Mouse (Mus musculus): Measurements from ENCODE around the gene Svs2. TPM values are rescaled to one million over a fixed set of nuclear protein-coding genes. Genes with fewer than 3 reads are reported as not detected.
A peak's percentile ranks its signal among the peaks of the same experiment; 100 is the strongest.

The Svs2 gene
- polyA plus RNA-seq, 1 experiment = not detected

GRCm38 (mm10) chr2:164188722-164189121 is 49.5 kb downstream of the Svs2 start:
- Histone ChIP-seq H3K4me1 (ENCODE audit: control insufficient read depth, insufficient read depth, low read length) (no peaks in the 10 kb centered on the region), H3K27ac (ENCODE audit: control insufficient read depth, insufficient read depth, low read depth, low read length, poor library complexity) (no peak overlapping the region), H3K4me3 (replicated peaks; ENCODE audit: control insufficient read depth, low read depth, low read length) (no peak overlapping the region)
- 22% methylated on average over 5 of the region's 5 CpGs for WGBS
- peak; percentile 64 for TF ChIP-seq CTCF (IDR thresholded peaks at IDR 0.05; ENCODE audit: control insufficient read depth, insufficient read depth, low read length)
- TF ChIP-seq POLR2A (IDR thresholded peaks at IDR 0.05; ENCODE audit: borderline replicate concordance, control insufficient read depth, low read depth, low read length) = no peak

Other genes with a start within 250 kb of the Svs2 start
- 38.3 and 61.2 TPM in 2 replicates for gene Ywhab, start 243.5 kb downstream of the Svs2 start, polyA plus RNA-seq (2011; ENCODE audit: insufficient read depth, insufficient read length, low replicate concordance, missing spikeins)
- gene Pabpc1l, start 213.0 kb downstream of the Svs2 start, polyA plus RNA-seq (2011; ENCODE audit: insufficient read depth, insufficient read length, low replicate concordance, missing spikeins) = 8.6 and 10.8 TPM in 2 replicates
- 27.5 and 28.7 TPM in 2 replicates for gene Stk4, start 168.1 kb downstream of the Svs2 start, polyA plus RNA-seq (2011; ENCODE audit: insufficient read depth, insufficient read length, low replicate concordance, missing spikeins)
- 34.6 and 50.9 TPM in 2 replicates for gene Tomm34, start 167.3 kb downstream of the Svs2 start, polyA plus RNA-seq (2011; ENCODE audit: insufficient read depth, insufficient read length, low replicate concordance, missing spikeins)
- not detected in 2 replicates for gene Kcns1, start 67.4 kb downstream of the Svs2 start, polyA plus RNA-seq (2011; ENCODE audit: insufficient read depth, insufficient read length, low replicate concordance, missing spikeins)
- not detected in 2 replicates for gene Wfdc5, start 55.7 kb downstream of the Svs2 start, polyA plus RNA-seq (2011; ENCODE audit: insufficient read depth, insufficient read length, low replicate concordance, missing spikeins)
- not detected in 2 replicates for gene Wfdc12, start 47.9 kb downstream of the Svs2 start, polyA plus RNA-seq (2011; ENCODE audit: insufficient read depth, insufficient read length, low replicate concordance, missing spikeins)
- not detected in 2 replicates for gene Wfdc15a, start 38.3 kb downstream of the Svs2 start, polyA plus RNA-seq (2011; ENCODE audit: insufficient read depth, insufficient read length, low replicate concordance, missing spikeins)
- 3.2 TPM in 1 of 2 replicates, not detected in the other for gene Wfdc15b, start 16.8 kb downstream of the Svs2 start, polyA plus RNA-seq (2011; ENCODE audit: insufficient read depth, insufficient read length, low replicate concordance, missing spikeins)
- gene Svs3b, start 18.2 kb upstream of the Svs2 start, polyA plus RNA-seq (2011; ENCODE audit: insufficient read depth, insufficient read length, low replicate concordance, missing spikeins) = not detected in 2 replicates
- gene Svs4, start 40.0 kb upstream of the Svs2 start, polyA plus RNA-seq (2011; ENCODE audit: insufficient read depth, insufficient read length, low replicate concordance, missing spikeins) = not detected in 2 replicates
- not detected in 2 replicates for gene Svs3a, start 50.8 kb upstream of the Svs2 start, polyA plus RNA-seq (2011; ENCODE audit: insufficient read depth, insufficient read length, low replicate concordance, missing spikeins)
- not detected in 2 replicates for gene Svs6, start 78.3 kb upstream of the Svs2 start, polyA plus RNA-seq (2011; ENCODE audit: insufficient read depth, insufficient read length, low replicate concordance, missing spikeins)
- gene Svs5, start 94.3 kb upstream of the Svs2 start, polyA plus RNA-seq (2011; ENCODE audit: insufficient read depth, insufficient read length, low replicate concordance, missing spikeins) = not detected in 2 replicates
- 48.8 and 108 TPM in 2 replicates for gene Slpi, start 150.6 kb upstream of the Svs2 start, polyA plus RNA-seq (2011; ENCODE audit: insufficient read depth, insufficient read length, low replicate concordance, missing spikeins)
- not detected in 2 replicates for gene Rbpjl, start 164.7 kb upstream of the Svs2 start, polyA plus RNA-seq (2011; ENCODE audit: insufficient read depth, insufficient read length, low replicate concordance, missing spikeins)
- 0.86 and 1.2 TPM in 2 replicates for gene Matn4, start 166.7 kb upstream of the Svs2 start, polyA plus RNA-seq (2011; ENCODE audit: insufficient read depth, insufficient read length, low replicate concordance, missing spikeins)
- gene Sdc4, start 205.4 kb upstream of the Svs2 start, polyA plus RNA-seq (2011; ENCODE audit: insufficient read depth, insufficient read length, low replicate concordance, missing spikeins) = 12.6 and 22.1 TPM in 2 replicates
- gene Sys1, start 218.5 kb upstream of the Svs2 start, polyA plus RNA-seq (2011; ENCODE audit: insufficient read depth, insufficient read length, low replicate concordance, missing spikeins) = 10.1 and 26.7 TPM in 2 replicates
- gene Gm20458, start 222.5 kb upstream of the Svs2 start, polyA plus RNA-seq (2011; ENCODE audit: insufficient read depth, insufficient read length, low replicate concordance, missing spikeins) = not detected in 2 replicates
- gene Trp53tg5, start 235.3 kb upstream of the Svs2 start, polyA plus RNA-seq (2011; ENCODE audit: insufficient read depth, insufficient read length, low replicate concordance, missing spikeins) = not detected in 2 replicates
- 7.5 and 8.1 TPM in 2 replicates for gene Dbndd2, start 247.6 kb upstream of the Svs2 start, polyA plus RNA-seq (2011; ENCODE audit: insufficient read depth, insufficient read length, low replicate concordance, missing spikeins)

Data from bone marrow, adult 2 months (tissue).